Mouse (Mus musculus) ES-Bruce4 (cell line): ENCODE results near the gene Tyw5. TPM values are rescaled to one million over a fixed set of nuclear protein-coding genes. Genes with fewer than 3 reads are reported as not detected.
A peak's percentile ranks its signal among the peaks of the same experiment; 100 is the strongest.

ENCODE experiments used
- H3K27ac ChIP-seq: 2 replicates; pipeline ENCODE4 v1.5.1; 2012; ENCODE audit warnings: low read length, inconsistent platforms; ENCODE audit not compliant: insufficient read depth
- H3K27me3 ChIP-seq: 2 replicates; pipeline ENCODE4 v1.6.1; 2012; ENCODE audit warnings: mild to moderate bottlenecking, low read length, inconsistent platforms; ENCODE audit not compliant: control insufficient read depth, poor library complexity, insufficient read depth, severe bottlenecking
- H3K36me3 ChIP-seq: 2 replicates; pipeline ENCODE4 v1.6.1; 2012; ENCODE audit warnings: inconsistent platforms, mild to moderate bottlenecking, low read length, moderate library complexity; ENCODE audit not compliant: control insufficient read depth, poor library complexity, insufficient read depth, severe bottlenecking
- H3K4me1 ChIP-seq: one replicate; pipeline ENCODE4 v1.8.1; 2011; ENCODE audit warnings: low read length; ENCODE audit not compliant: control insufficient read depth, insufficient read depth
- H3K4me3 ChIP-seq: 2 replicates; pipeline ENCODE4 v1.5.1; 2011; ENCODE audit warnings: low read depth, mild to moderate bottlenecking, low read length
- H3K9ac ChIP-seq: 2 replicates; pipeline ENCODE4 v1.6.1; 2012; ENCODE audit warnings: low read depth, mild to moderate bottlenecking, inconsistent platforms; ENCODE audit not compliant: poor library complexity, severe bottlenecking
- H3K9me3 ChIP-seq: replicated peaks from 2 replicates; pipeline ENCODE4 v1.6.1; 2012; ENCODE audit warnings: mild to moderate bottlenecking, low read length, inconsistent platforms; ENCODE audit not compliant: control insufficient read depth, poor library complexity, insufficient read depth, severe bottlenecking
- CTCF ChIP-seq: IDR thresholded peaks from one replicate; pipeline ENCODE4 v1.8.1; 2011; ENCODE audit warnings: low read depth, low read length
- EP300 ChIP-seq: IDR thresholded peaks from 2 replicates; pipeline ENCODE4 v1.6.1; 2011; ENCODE audit warnings: low read depth, low read length; ENCODE audit not compliant: insufficient read depth
- POLR2A ChIP-seq: IDR thresholded peaks from one replicate; pipeline ENCODE4 v1.8.1; 2011; ENCODE audit warnings: low read length; ENCODE audit not compliant: insufficient read depth
- polyA plus RNA-seq: library from polyadenylated mRNA; stranded (reverse); fragments of >200 nt; gene quantifications from 2 replicates; pipeline ENCODE4 v1.2.4, GENCODE M21; 2011; ENCODE audit warnings: low read depth; ENCODE audit not compliant: missing spikeins, insufficient read depth, insufficient read length

Gene Tyw5
- polyA plus RNA-seq, 1 experiment: 34.4 TPM

GRCm38 (mm10) chr1:57390993-57391790, 15.7 kb downstream of the Tyw5 start:
- H3K9ac ChIP-seq: no peak overlapping the region
- no peak overlapping the region for H3K4me3 ChIP-seq
- H3K27me3 ChIP-seq: no peaks in the 10 kb centered on the region
- no peaks in the 10 kb centered on the region for H3K9me3 ChIP-seq
- no peaks in the 10 kb centered on the region for H3K4me1 ChIP-seq
- no peak overlapping the region for H3K27ac ChIP-seq
- H3K36me3 ChIP-seq: no peaks in the 10 kb centered on the region; the same call in none of the 2 replicates
- TF ChIP-seq EP300: no peak
- TF ChIP-seq CTCF: no peak
- TF ChIP-seq POLR2A: no peak

GRCm38 (mm10) chr1:57388402-57389155, 18.3 kb downstream of the Tyw5 start:
- Histone ChIP-seq H3K27ac (no peak overlapping the region), H3K4me1 (no peaks in the 10 kb centered on the region), H3K36me3 (no peaks in the 10 kb centered on the region; the same call in none of the 2 replicates), H3K4me3 (no peak overlapping the region), H3K9ac (no peak overlapping the region), H3K9me3 (no peaks in the 10 kb centered on the region), H3K27me3 (no peaks in the 10 kb centered on the region)
- no peak for TF ChIP-seq EP300
- TF ChIP-seq CTCF: no peak
- no peak for TF ChIP-seq POLR2A

- Histone ChIP-seq H3K27me3 (no peaks in the 10 kb centered on the region), H3K27ac (no peak overlapping the region), H3K9me3 (no peaks in the 10 kb centered on the region), H3K36me3 (no peaks in the 10 kb centered on the region; the same call in none of the 2 replicates), H3K4me1 (no peaks in the 10 kb centered on the region), H3K9ac (no peak overlapping the region), H3K4me3 (no peak overlapping the region)
- TF ChIP-seq EP300 (no peak), POLR2A (no peak), CTCF (no peak)
Observed at GRCm38 (mm10) chr1:57387876-57388275, 19.0 kb downstream of the Tyw5 start.

DNA sequence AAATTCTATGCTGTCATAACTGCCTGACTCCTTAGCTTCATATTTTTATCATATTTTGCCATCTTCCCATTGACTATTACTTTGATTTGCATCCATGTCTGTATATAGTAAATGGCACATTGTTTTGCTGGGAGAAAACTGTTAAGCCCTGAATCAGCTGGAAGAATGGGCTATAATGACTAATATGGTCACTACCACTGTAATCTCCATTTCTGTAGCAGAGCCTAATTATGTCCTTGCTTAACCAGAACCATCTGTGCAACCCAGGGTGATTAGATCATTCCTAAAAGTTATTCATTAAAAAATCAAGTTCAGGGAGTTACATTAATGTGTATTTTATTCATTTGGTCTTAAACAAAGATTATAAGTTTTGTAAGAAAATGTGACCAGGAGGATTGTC, 20.4 kb downstream of the Tyw5 start:
- no peaks in the 10 kb centered on the region; the same call in 1 of the 2 replicates for H3K36me3 ChIP-seq
- TF ChIP-seq EP300 (no peak), CTCF (no peak), POLR2A (no peak)
- no peaks in the 10 kb centered on the region for H3K9me3 ChIP-seq
- no peak overlapping the region for H3K4me3 ChIP-seq
- no peaks in the 10 kb centered on the region for H3K4me1 ChIP-seq
- H3K9ac ChIP-seq: no peak overlapping the region
- no peaks in the 10 kb centered on the region for H3K27me3 ChIP-seq
- no peak overlapping the region for H3K27ac ChIP-seq

GRCm38 (mm10) chr1:57377376-57378341, 29.2 kb downstream of the Tyw5 start, which contains the start of gene 1700066M21Rik:
TSS of gene 1700066M21Rik (plus strand) at chr1:57377620.
- peak within 1 kb of the TSS; percentile 75 for H3K9ac ChIP-seq
- TF ChIP-seq CTCF (no peak), POLR2A (peak; percentile 76), EP300 (no peak)
- H3K27ac ChIP-seq: peak within 1 kb of the TSS; percentile 72; the same call in 1 of the 2 replicates

More at GRCm38 (mm10) chr1:57377376-57378341, 29.2 kb downstream of the Tyw5 start, which contains the start of gene 1700066M21Rik:
- H3K4me3 ChIP-seq: peak within 1 kb of the TSS; percentile 78
- peaks cover 2% of the 10 kb centered on the region; the same call in 1 of the 2 replicates for H3K9me3 ChIP-seq
- H3K36me3 ChIP-seq: no peaks in the 10 kb centered on the region
- H3K4me1 ChIP-seq: no peaks in the 10 kb centered on the region
- no peaks in the 10 kb centered on the region for H3K27me3 ChIP-seq
